Mouse (Mus musculus): Measurements from ENCODE around the gene Eif4g3. TPM values are rescaled to one million over a fixed set of nuclear protein-coding genes. Genes with fewer than 3 reads are reported as not detected.
"Not testable (repeated sequence)": the region's sequence is repeated elsewhere in the genome, so short reads cannot be mapped to it uniquely, and the experiment has no call there.

The Eif4g3 gene
- polyA plus RNA-seq, 1 experiment from 2014 or later = 97.4 TPM

DNA sequence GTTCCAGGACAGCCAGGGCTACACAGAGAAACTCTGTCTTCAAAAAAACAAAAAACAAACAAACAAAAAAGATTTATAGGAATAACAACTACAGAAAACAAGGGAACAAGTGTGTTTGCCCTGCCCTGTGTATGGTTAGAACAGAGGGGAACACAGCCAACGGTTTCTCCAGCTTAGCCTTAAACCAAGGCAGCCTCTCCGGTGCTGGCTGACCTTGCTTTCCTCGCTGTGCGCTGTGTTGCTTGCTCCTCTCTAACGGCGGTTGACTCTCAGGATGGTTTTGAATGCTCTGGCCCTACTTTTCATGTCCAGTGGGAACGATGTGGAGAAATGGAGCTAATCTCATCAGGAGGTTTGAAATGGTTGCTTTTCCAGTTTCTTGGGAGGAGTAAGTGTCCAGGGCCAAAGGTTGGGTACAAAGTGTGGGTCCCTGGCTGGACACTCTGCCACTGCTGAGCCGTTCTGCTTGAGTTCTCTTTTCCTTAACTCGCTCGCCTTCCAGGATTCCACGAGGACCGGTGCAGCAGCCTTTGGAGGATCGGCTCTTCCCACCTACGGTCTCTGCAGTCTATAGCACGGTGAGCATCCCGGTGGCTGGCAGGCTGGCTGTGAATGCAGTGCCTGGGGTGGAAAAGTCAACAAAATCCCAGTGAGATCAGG, 52.1 kb downstream of the Eif4g3 start:
- no peak overlapping the region for H3K4me3 ChIP-seq (ENCODE audit: inconsistent target)
- no peak overlapping the region for H3K27ac ChIP-seq
- H3K36me3 ChIP-seq (ENCODE audit: inconsistent target) = peaks cover 32% of the 10 kb centered on the region; the same call in 1 of the 2 replicates
- WGBS (ENCODE audit: missing documents) = 98% methylated on average over 16 of the region's 16 CpGs
- H3K79me2 ChIP-seq (ENCODE audit: inconsistent target) = peaks cover 57% of the 10 kb centered on the region

DNA sequence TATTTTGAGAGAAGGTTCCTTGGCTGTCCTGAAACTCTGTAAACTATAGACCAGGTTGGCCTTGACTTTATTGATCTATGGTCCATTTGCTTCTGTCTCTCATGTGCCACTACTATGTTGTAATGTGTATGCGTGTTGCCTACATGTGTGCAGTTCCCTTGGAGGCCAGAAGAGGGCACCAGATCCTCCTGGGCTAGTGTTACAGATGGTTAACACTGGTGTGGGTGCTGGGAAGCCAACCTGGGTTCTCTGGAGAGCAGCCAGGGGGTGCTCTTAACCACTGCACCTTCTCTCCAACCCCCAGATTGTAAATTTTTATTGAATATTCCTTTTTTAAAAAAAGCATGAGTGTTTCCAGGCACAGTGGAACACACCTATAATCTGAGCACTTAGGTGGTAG, 53.0 kb downstream of the Eif4g3 start:
- Histone ChIP-seq H3K36me3 (ENCODE audit: inconsistent target) (peaks cover 39% of the 10 kb centered on the region; the same call in 1 of the 2 replicates), H3K27ac (no peak overlapping the region), H3K4me3 (ENCODE audit: inconsistent target) (no peak overlapping the region), H3K79me2 (ENCODE audit: inconsistent target) (peaks cover 59% of the 10 kb centered on the region)
- 100% methylated on average over 1 of the region's 1 CpGs for WGBS (ENCODE audit: missing documents)

DNA sequence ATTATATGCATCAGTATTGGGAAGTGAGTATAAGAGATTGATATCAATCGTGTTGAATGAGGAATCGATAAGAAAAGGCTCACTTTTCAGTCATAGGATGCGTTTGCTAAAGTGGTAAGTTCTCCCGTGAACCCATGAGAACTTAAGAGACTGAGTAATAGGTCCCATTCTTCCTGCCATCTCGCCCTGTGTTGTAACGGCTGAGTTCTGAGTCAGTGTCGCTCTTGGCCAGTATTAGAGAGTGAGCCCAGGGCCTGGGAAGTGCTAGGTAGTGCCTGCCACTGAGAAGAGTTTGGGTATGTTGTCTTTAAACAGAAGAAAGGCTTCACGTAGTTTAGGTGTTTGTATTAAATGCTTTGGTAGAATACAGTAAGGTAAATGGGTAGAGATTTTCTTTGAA, 53.5 kb downstream of the Eif4g3 start:
- H3K36me3 ChIP-seq (ENCODE audit: inconsistent target) = peaks cover 42% of the 10 kb centered on the region; the same call in 1 of the 2 replicates
- no peak overlapping the region for H3K4me3 ChIP-seq (ENCODE audit: inconsistent target)
- H3K27ac ChIP-seq = no peak overlapping the region
- WGBS (ENCODE audit: missing documents) = 93% methylated on average over 8 of the region's 8 CpGs
- H3K79me2 ChIP-seq (ENCODE audit: inconsistent target) = peaks cover 64% of the 10 kb centered on the region

DNA sequence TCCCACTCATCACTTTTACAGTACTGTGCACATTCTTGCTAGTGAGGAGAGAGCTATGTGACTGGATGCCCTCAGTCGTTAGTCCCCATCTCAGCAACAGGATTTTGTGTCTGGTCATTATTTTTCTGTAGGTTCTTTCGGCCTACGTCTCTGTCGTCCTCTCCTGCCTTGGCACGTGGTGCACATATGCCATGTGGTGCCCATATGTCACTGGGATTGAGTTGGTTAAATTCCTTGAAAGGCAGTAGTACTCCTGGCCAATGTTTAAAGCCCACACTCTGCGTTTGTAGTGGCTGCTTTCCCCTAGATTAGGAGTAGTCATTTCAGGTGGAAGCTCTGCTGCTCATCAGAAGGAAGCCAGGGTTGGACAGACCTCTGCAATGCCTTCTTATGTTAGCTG, 56.7 kb downstream of the Eif4g3 start:
- 94% methylated on average over 6 of the region's 6 CpGs for WGBS (ENCODE audit: missing documents)
- H3K36me3 ChIP-seq (ENCODE audit: inconsistent target) = peaks cover 60% of the 10 kb centered on the region; the same call in 1 of the 2 replicates

DNA sequence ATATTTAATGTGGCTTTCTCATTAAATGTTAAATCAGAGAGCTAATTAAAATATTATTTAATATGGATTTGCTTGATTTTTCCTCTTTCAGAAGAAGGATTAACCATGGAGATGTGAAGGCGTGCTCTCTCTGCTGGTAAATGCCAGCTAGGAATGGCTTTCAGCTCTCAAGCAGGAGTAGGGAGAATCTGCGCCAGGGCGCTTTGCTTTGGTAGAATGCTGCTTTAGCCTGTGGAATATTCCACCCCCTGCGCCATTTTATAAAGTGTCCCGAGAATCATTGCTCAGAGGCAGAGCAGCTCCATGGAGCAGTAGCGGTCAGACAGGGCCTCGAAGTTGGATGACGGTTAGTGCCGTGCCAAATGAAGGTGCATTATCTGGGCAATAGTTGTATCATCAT, 58.7 kb downstream of the Eif4g3 start:
- H3K4me3 ChIP-seq (ENCODE audit: inconsistent target) = no peak overlapping the region
- H3K27ac ChIP-seq = no peak overlapping the region
- H3K79me2 ChIP-seq (ENCODE audit: inconsistent target) = peaks cover 79% of the 10 kb centered on the region; the same call in 1 of the 2 replicates
- H3K36me3 ChIP-seq (ENCODE audit: inconsistent target) = peaks cover 65% of the 10 kb centered on the region
- 98% methylated on average over 9 of the region's 9 CpGs for WGBS (ENCODE audit: missing documents)

More for the DNA sequence above, 56.7 kb downstream of the Eif4g3 start:
- H3K79me2 ChIP-seq (ENCODE audit: inconsistent target) = peaks cover 71% of the 10 kb centered on the region; the same call in 1 of the 2 replicates
- H3K4me3 ChIP-seq (ENCODE audit: inconsistent target) = no peak overlapping the region
- no peak overlapping the region for H3K27ac ChIP-seq

DNA sequence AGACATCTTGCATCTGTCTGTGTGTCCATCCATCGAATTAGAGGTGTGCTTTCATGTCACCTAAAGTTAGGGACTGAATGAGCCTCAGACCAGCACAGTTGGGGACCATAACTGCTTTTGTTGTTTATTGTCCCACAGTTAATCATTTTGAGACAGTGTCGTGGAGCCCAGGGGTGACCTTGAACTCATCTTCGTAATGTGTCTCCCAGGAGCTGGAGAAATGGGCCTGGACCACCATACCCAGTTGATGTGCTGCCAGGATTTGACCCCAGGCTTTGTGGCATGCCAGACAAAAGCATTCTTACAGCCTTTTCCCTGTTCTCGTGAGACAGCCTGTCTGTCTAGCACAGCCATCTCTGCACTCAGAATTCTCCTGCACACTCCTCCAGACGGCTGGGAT, 63.8 kb downstream of the Eif4g3 start:
- H3K36me3 ChIP-seq (ENCODE audit: inconsistent target) = peaks cover 52% of the 10 kb centered on the region
- WGBS (ENCODE audit: missing documents) = 94% methylated on average over 5 of the region's 5 CpGs
- H3K27ac ChIP-seq = no peak overlapping the region
- no peak overlapping the region for H3K4me3 ChIP-seq (ENCODE audit: inconsistent target)
- peaks cover 41% of the 10 kb centered on the region; the same call in 1 of the 2 replicates for H3K79me2 ChIP-seq (ENCODE audit: inconsistent target)

DNA sequence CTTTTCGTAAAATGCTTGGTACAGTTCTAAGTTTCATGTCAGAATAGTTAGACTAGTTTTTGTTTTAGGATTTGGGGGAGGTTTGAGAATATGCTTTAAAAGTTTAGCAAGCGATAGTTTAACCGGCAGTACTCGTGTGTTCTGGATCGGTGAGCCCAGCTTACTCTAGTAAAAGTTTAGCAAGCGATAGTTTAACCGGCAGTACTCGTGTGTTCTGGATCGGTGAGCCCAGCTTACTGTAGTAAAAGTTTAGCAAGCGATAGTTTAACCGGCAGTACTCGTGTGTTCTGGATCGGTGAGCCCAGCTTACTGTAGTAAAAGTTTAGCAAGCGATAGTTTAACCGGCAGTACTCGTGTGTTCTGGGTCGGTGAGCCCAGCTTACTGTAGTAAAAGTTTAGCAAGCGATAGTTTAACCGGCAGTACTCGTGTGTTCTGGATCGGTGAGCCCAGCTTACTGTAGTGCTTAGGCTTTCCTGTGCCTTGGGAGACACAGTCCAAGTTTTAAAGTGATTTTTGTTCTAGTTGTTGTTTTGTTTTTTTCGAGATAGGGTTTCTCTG, 64.5 kb downstream of the Eif4g3 start:
- peaks cover 51% of the 10 kb centered on the region for H3K36me3 ChIP-seq (ENCODE audit: inconsistent target)
- H3K27ac ChIP-seq; H3K4me3 ChIP-seq (ENCODE audit: inconsistent target): not testable (repeated sequence)
- peaks cover 38% of the 10 kb centered on the region; the same call in 1 of the 2 replicates for H3K79me2 ChIP-seq (ENCODE audit: inconsistent target)
- WGBS (ENCODE audit: missing documents) = 92% methylated on average over 11 of the region's 22 CpGs

DNA sequence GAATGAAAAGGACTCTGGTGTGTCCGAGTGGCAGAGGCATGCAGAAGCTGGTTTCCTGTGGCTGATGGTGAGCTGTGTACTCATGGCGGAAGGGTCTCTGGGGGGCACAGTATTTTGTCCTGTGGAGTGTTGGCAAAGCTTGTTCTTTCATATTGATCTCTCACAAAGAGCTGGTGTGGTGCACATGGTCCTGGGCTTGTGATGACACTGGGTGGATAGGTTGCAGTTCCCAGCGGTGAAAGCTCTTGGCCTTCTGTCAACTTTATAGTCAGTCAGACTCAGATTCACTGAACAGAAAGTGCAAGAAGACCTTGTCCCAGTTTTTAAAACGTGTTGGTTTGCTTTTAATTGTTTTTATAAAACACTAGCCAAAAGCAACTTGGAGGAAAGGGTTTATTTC, 68.3 kb downstream of the Eif4g3 start:
- 93% methylated on average over 4 of the region's 4 CpGs for WGBS (ENCODE audit: missing documents)
- H3K79me2 ChIP-seq (ENCODE audit: inconsistent target) = peaks cover 25% of the 10 kb centered on the region; the same call in 1 of the 2 replicates
- H3K36me3 ChIP-seq (ENCODE audit: inconsistent target) = peaks cover 21% of the 10 kb centered on the region; the same call in 1 of the 2 replicates
- no peak overlapping the region for H3K4me3 ChIP-seq (ENCODE audit: inconsistent target)
- H3K27ac ChIP-seq = no peak overlapping the region

DNA sequence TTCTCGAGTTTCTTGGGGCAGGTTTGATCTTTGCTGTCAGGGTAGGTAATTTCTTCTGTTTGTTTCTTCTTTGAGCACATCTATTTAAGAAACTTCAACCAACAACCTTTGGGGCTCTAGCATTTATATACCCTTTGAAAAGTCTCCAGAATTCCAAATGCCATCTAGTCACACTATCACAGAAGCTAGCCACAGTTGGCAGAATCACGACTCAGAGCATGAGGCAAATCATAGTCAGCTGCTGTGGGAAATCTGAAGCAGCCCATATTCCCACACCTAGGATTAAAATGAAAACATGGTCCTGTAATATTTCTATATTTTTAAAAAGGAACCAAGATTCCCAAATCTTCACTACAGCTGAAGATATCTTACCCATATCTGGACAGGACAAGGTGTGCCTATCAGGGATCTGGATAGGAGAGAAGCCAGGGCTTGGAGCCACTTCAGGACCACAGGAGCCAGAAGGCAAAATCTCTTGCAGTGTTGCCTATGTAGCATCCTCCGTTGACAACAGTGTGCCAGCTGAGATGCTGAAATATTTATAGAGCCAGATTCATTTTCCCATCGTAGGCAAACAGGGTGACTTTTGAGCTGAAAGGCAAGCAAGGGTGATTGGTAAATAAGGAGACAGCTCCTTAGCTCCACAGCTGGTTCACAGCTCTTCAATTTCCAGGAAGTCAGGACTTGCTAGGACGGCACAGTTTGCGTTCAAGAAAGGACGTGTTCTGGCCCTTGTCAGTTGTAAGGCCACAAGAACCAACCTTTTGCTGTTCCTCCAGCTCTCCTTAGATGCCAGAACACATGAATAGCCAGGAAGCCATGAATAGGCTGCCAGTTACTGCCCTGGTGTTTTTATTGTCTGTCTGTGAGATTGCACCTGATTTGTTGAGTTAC, 70.8 kb downstream of the Eif4g3 start:
- Histone ChIP-seq H3K27ac (no peak overlapping the region), H3K36me3 (ENCODE audit: inconsistent target) (no peaks in the 10 kb centered on the region)

DNA sequence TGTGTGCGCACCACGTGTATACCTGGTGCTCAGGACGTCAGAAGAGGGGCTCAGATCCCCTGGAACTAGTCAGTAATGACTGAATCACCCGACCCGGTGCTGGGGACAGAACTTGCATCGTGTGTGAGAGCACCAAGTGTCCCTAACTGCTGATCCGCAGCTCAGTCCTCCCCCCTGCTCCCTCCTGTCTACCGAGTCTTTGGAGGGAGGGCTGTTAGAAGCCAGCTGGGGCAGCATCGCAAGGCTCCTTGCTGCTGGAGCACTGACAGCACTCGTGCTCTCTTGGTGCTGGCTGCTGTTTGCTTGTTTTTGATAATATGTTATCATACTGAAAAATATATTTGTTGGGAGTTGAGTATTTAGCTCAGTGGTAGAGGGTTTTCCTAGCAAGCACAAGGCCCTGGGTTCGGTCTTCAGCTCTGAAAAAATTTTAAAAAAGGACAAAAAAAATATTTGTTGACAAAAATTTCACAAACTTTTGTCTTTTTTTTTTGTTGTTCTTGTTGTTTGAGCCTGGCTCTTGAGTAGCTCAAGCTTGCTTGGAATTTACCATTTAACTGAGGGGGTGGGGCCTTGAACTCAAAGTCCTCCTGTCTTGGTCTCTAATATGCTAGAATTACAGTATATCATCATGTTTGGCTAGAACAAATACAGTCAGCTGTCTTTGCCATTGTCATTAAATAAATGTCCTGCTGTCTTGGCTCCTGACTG, 72.2 kb downstream of the Eif4g3 start:
- Histone ChIP-seq H3K36me3 (ENCODE audit: inconsistent target) (no peaks in the 10 kb centered on the region; the same call in 1 of the 2 replicates), H3K79me2 (ENCODE audit: inconsistent target) (peaks cover 34% of the 10 kb centered on the region; the same call in 1 of the 2 replicates), H3K27ac (no peak overlapping the region), H3K4me3 (ENCODE audit: inconsistent target) (no peak overlapping the region)
- whole genome bisulfite sequencing (ENCODE audit: missing documents) = 95% methylated on average over 11 of the region's 11 CpGs

More for the DNA sequence above, 70.8 kb downstream of the Eif4g3 start:
- 98% methylated on average over 7 of the region's 7 CpGs for WGBS (ENCODE audit: missing documents)
- Histone ChIP-seq H3K79me2 (ENCODE audit: inconsistent target) (peaks cover 31% of the 10 kb centered on the region; the same call in 1 of the 2 replicates), H3K4me3 (ENCODE audit: inconsistent target) (no peak overlapping the region)

DNA sequence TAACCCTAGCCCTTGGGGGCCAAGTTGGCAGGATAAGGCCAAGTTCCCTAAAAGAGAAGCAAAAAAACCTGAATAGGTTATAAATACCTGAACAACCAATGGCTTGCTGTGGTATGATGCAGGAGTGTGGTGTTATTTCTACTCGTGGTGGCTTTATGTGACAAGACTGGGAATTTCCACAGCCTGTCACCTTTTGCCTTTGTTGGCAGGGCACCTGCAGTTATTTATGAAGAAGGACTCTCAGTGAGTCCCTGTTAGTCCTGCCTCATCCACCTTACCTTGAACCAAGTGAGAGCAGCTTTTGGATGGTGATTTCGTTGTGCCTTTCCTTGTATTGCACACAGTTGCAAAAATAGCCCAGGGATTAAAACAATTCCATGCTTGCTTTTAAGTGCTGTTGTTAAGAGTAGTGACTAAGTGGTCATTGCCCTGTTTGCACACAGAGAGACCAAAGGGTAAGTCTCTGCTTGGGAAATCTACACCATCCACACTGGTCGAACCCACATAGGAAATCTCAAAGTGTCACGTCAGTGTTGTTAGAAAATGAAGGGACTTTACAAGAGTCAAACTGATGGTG, 72.9 kb downstream of the Eif4g3 start:
- peaks cover 40% of the 10 kb centered on the region; the same call in 1 of the 2 replicates for H3K79me2 ChIP-seq (ENCODE audit: inconsistent target)
- H3K36me3 ChIP-seq (ENCODE audit: inconsistent target) = no peaks in the 10 kb centered on the region; the same call in 1 of the 2 replicates
- no peak overlapping the region for H3K4me3 ChIP-seq (ENCODE audit: inconsistent target)
- no peak overlapping the region for H3K27ac ChIP-seq
- 74% methylated on average over 4 of the region's 4 CpGs for WGBS (ENCODE audit: missing documents)

DNA sequence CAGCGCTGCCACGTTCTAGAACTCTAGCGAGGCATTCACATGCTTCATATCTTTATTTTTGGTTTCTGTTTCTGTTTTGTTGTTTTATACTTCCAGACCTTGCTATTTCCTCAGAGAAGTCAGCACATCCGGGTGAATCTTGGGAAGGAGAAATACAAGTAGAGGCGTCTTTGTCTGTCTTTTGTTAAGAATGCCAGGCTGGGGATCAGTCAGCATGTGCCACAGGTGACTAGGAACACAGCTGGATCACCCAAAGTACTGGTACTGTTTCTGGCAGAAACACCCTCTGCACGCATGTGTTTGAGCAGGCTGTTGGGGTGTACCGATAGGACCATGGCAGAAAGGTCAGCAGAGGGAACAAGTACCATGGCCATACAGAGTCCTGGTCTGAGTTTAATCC, 73.6 kb downstream of the Eif4g3 start:
- Histone ChIP-seq H3K4me3 (ENCODE audit: inconsistent target) (no peak overlapping the region), H3K79me2 (ENCODE audit: inconsistent target) (peaks cover 44% of the 10 kb centered on the region; the same call in 1 of the 2 replicates), H3K36me3 (ENCODE audit: inconsistent target) (peaks cover 2% of the 10 kb centered on the region; the same call in 1 of the 2 replicates), H3K27ac (peak overlapping the region; percentile 34)
- 77% methylated on average over 7 of the region's 7 CpGs for WGBS (ENCODE audit: missing documents)

DNA sequence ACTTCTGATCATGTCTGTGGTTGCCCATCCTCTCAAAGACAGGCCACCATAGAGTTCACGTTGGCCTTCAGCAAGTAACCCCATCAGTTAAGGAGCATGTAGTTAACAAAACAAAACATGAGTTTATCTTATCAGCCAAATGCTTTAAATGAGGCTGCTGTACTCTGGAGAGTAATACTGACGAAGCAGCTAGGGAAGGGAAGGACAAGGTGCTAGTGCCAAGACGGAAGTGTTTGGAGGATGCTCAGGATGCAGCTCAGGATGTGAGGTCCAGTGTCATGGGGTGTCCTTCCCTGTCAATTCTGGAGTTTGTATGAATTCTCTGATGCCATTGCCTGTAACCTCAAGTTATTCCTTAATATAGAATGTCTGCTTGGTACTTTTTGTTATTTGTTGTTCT, 75.0 kb downstream of the Eif4g3 start:
- Histone ChIP-seq H3K4me3 (ENCODE audit: inconsistent target) (no peak overlapping the region), H3K27ac (peak overlapping the region; percentile 87), H3K36me3 (ENCODE audit: inconsistent target) (peaks cover 12% of the 10 kb centered on the region; the same call in 1 of the 2 replicates), H3K79me2 (ENCODE audit: inconsistent target) (peaks cover 56% of the 10 kb centered on the region; the same call in 1 of the 2 replicates)
- WGBS (ENCODE audit: missing documents) = 95% methylated on average over 3 of the region's 3 CpGs

All from macrophage (primary cell).